Mouse (Mus musculus) C2C12 (cell line): Measurements from ENCODE around the gene Dock1.

ENCODE experiments used
- CEBPB ChIP-seq: IDR thresholded peaks from one replicate; pipeline ENCODE4 v1.6.1; 2011; ENCODE audit warnings: low read depth, mild to moderate bottlenecking, control low read depth, moderate library complexity
- CTCF ChIP-seq: IDR thresholded peaks from one replicate; pipeline ENCODE4 v1.5.1; 2011; ENCODE audit not compliant: control insufficient read depth, insufficient read depth, insufficient read length
- FOSL1 ChIP-seq: IDR thresholded peaks from one replicate; pipeline ENCODE4 v1.8.0; 2011; ENCODE audit warnings: mild to moderate bottlenecking, low read length; ENCODE audit not compliant: poor library complexity, insufficient read depth, severe bottlenecking
- MAX ChIP-seq: IDR thresholded peaks from one replicate; pipeline ENCODE4 v1.6.1; 2011; ENCODE audit warnings: mild to moderate bottlenecking, control low read depth
- MYOG ChIP-seq: IDR thresholded peaks from one replicate; pipeline ENCODE4 v1.6.1; 2011; ENCODE audit not compliant: control insufficient read depth, insufficient read length; ENCODE audit errors: extremely low read depth
- USF1 ChIP-seq: IDR thresholded peaks from one replicate; pipeline ENCODE4 v1.6.1; 2011; ENCODE audit warnings: low read depth, mild to moderate bottlenecking, control low read depth, moderate library complexity

DNA sequence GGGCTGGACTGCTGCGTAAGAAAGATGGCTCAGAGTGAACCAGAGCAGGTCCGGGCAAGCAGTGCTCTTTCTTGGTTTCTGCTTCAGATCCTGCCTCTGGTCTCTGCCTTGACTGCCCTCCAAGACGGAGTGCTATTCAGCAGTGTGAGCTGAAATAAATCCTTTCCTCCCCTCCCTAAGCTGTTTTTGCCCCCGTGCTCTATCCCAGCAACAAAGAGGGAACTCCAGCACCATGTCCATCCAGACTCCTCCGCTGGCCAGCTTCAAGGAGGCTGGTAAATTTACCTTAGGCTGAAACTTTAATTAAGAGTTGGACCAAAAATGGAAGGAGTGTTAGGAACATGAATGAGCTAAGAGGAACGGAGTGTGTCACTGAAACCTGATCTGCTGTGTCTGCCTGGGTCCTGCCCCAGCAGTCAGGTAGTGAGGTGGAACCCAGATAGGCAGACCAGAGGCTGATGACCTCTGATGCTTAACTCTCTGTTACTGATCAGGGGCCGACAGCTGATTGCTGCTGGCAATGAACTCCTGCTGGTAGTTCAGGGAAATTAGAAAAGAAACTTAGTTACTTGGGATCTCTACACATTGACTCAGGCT lies 335.6 kb downstream of the Dock1 start:
- TF ChIP-seq CTCF (no peak), CEBPB (no peak), USF1 (no peak), MYOG (no peak), MAX (no peak), FOSL1 (no peak)
